Mouse (Mus musculus): ENCODE measurements at regions not wholly inside any gene's neighbourhood (a gene's known extent, or its start where the extent isn't known, plus 50 kb on each side); places are given as distances from the start of the nearest gene placed in this dataset.
A peak's percentile ranks its signal among the peaks of the same experiment; 100 is the strongest.
"Not testable (repeated sequence)": the region's sequence is repeated elsewhere in the genome, so short reads cannot be mapped to it uniquely, and the experiment has no call there.

GRCm38 (mm10) chr2:17946047-17946446 is 50.7 kb downstream of the H2al2a start:
- DNase-seq = no peak

- no peak for DNase-seq
These were observed 51.3 kb downstream of the H2al2a start for GRCm38 (mm10) chr2:17945369-17945915.

DNA sequence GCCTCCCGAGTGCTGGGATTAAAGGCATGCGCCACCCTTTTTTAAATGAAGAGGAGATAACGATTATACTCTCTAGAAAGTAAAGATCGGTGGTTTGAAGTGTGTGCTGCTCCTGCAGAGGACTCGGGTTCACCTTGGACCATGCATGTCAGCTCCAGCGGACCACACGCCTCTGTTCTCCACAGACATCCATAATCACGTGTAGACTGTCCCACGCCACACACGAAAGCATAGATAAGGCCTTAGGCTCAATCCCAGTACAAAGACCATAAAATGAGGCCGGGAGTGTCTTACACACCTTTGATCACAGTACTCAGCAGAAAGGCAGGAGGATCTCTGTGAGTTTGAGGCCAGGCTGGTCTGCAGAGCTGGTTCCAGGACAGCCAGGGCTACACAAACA is 53.3 kb downstream of the H2al2a start:
- DNase-seq = no peak

DNA sequence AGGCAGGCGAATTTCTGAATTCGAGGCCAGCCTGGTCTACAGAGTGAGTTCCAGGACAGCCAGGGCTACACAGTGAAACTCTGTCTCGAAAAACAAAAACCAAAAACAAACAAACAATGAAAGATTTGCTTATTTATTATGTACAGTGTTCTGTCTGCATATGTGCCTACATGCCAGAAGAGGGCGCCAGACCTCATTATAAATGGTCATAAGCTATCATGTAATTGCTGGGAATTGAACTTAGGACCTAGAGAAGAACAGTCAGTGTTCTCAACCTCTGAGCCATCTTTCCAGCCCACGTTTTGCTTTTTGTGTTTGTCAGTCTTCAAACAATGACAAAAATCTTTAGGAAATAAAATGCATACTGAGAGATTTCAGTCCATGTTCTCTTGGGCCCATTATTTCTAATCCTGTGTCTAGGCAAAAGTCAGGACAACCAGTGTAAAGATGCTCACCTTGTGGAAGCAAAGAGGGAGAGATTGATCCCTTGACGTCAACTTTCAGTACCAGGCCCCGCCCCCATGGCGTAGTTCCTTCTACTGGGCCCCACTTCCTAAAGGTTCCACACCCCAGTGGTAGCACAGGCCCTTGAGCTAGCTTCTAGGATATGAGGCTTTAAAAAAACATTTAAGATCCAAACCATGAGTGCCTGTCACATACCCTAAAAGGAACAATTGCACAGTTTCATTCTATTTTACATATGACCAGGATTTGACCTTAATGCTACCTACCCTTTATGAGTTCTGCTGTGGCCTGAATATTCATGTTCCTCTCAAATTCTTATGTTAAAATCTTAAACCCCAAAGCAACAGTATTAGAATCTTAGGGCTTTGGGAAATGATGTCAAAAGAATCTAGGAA is 54.0 kb downstream of the H2al2a start:
- DNase-seq = peak; percentile 20

- DNase-seq = no peak
These were observed 54.8 kb downstream of the H2al2a start for GRCm38 (mm10) chr2:17941921-17942320.

- DNase-seq = not testable (repeated sequence)
These were observed 56.6 kb downstream of the H2al2a start for GRCm38 (mm10) chr2:17939857-17940848.

DNA sequence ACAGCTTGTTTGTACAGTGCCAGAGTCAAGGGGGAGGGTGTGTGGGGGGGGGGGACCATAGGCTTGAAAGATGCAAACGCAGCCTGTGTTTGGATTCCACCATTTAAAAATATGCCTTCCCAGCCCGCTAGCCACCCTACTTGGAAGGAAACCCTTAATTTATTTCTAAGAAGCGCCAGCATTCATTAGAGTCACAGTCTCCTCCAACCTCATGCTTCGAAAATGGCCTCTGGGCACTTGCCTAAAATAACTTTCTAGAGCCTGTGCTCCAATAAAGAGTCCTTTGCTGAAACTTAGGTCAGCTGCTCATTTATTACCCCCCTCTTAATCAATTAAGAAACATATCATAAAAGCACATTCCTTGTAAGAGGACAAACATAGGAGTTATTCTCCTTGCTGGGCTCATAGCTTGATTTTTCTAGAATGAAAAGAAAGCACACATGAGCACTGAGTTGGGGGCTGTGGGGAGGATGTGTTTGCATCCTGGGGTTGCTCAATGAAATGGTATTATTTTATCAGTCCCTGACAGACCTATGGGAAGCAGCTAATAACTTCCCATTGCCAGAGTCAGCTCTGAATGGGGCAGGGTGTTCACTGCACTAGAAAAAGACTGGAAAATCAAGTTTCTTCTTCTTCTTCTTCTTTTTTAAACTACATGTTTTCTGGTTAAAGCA is 57.4 kb downstream of the H2al2a start:
- no peak for DNase-seq

DNA sequence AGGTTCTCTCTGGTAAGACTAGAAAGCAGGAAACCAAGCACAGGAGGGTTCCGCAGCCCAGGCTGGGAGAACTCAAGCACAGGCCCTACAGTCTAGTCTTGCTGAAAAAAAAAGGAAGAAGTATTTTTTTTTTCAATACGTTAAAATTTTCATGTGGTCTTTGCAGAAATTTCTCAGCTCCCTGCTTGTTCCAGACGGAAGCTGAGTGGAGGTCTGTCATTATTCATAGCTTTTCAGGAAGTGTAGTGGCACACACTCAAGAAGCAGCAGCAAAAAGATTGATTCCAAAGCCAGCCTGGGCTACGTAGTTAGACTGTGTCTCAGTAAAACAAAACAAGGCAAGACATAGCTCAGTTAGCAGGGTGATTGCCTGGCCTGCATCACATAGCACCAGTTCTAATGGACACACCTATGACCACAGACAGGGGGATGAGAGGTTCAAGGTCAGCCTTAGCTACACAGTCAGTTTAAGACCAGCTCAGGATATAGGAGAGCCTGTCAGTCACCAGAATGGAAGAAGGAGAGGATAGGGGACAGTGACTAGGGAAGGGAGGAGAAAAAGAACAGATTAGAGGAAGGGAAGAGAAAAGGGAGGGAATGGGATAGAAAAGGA is 60.1 kb downstream of the H2al2a start:
- DNase-seq = no peak

- no peak for DNase-seq
These were observed 60.8 kb downstream of the H2al2a start for GRCm38 (mm10) chr2:17935916-17936315.

DNA sequence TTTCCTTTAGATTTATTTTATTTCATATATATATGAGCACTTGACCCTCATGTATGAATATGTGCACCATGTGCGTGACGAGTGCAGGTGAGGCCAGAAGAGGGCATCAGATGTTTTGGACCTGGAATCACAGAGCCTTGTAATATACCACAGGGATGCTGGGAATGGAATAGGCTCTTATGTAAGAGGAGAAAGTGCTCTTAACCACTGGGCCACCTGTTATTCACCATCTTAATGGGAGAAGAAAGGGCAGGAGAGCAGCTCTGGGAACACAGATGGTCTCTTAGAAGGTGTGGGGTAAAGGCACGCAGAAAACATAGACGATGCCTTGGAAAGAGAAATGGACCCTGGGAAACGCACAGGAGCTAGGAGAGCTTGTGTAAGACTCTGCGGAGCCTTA is 61.3 kb downstream of the H2al2a start:
- DNase-seq = no peak

DNA sequence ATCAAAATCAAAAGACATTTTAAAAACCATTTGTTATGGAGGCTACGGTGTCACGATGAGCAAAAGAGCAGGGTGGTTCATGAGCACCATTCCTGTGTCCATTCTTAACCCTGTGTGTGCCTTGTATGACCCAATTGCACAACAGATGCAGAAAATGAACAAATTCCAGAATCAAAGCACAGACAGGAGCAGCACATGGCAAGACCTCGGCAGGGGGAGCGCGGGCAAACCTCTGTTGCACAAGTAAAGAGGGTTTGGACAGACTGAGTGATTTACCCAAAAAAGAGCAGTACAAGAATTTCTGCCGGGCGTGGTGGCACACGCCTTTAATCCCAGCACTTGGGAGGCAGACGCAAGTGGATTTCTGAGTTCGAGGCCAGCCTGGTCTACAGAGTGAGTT is 62.1 kb downstream of the H2al2a start:
- DNase-seq = no peak

- no peak for DNase-seq
These were observed 63.6 kb downstream of the H2al2a start for GRCm38 (mm10) chr2:17932932-17933790.

DNA sequence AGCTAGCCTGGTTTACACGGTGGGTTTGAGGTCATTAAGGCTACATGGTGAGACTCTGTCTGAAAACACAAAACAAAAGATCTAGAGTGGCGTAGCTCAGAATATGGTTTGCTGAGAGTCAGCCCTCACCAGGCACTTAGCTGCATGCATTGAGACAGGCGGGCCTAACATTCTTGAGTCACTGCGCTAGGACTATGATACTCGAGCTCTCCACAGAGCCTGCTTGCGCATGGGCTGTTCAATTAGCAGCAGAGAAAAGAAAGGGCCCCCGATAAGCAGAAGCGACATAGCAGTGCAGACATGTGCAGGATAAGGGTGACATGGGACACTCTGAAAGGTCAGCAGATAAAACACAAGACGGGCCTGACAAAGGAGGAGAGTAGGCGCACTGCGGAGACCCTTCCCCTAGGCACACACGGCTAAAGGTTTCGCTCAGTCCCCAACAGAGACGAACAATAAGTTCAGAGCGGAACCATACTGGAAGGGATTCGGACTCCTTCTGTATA is 64.3 kb downstream of the H2al2a start:
- no peak for DNase-seq

DNA sequence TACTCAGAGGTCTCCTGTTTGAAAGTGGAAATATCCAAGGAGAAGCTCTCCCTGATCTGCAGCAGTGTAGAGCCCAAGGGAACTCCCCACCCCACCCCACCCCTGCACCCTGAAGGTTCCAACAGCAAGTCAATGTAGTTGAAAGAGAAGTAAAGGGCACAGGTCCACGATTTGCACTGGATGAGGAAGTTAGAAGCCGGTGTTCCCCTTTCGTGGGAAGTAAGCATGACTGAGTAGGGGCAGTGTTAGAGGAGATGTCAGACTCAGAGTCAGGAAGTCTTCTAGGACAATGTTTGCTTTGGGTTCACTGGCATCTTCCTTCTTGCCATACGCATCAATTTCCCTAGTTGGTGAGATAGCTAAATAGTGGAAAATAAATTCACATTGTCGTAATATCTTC is 64.9 kb downstream of the H2al2a start:
- DNase-seq = no peak

DNA sequence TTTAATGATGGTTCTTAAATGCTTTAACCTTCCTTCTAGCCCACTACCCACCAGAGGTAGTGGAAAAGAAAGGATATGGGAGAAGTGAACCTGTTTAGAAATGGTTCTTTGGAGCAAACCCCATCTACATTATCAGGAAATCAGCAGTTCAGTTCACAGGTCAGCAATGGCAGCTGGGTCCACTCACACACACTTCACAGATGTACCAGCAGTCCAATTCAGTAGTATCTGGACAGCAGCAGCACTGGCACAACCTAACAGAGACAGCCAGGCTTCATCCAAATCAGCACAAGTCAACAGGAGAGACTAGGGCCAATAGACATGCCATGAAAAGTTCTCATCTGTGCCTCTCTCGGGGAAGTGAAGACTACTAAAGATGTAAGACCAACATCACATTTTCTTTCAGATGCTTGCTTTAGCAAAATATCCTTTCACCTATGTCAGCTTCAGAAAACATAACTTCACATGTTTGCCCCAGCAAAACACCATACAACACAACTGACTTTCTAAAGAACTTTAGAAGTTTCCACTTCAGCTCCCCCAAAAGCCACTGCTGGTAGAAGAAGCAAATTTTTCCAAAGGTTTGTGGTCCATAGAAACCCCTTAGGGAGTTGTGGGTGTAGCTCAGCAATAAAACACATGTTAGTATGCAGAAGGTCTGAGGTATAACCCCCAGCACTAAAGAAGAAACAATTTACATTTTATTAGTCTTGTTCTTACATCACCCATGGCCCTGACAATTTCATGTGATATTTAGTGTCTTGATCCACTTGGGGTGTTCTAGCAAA is 77.7 kb downstream of the H2al2a start:
- DNase-seq = no peak

GRCm38 (mm10) chr2:17917238-17917946 is 79.4 kb downstream of the H2al2a start:
- DNase-seq = no peak

DNA sequence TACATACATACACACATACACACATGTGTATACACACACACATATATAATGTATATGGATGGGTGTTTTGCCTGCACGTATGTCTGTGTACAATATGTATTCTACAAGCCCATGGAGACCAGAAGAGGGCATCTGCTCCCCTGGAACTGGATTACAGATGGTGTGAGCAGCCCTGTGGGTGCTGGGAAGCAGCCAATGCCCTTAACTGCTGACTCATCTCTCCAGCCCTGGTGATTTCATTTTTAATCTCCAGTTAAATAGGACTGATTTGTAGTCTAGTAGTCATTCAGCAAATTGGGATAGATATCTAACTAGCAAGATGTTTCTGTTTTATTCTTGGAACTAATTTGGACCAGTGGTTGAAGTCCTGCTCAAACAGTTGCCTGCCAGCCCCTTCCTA is 94.1 kb downstream of the H2al2a start:
- no peak for DNase-seq

- no peak for DNase-seq
These were observed 96.6 kb downstream of the H2al2a start for GRCm38 (mm10) chr2:17900202-17900601.

DNA sequence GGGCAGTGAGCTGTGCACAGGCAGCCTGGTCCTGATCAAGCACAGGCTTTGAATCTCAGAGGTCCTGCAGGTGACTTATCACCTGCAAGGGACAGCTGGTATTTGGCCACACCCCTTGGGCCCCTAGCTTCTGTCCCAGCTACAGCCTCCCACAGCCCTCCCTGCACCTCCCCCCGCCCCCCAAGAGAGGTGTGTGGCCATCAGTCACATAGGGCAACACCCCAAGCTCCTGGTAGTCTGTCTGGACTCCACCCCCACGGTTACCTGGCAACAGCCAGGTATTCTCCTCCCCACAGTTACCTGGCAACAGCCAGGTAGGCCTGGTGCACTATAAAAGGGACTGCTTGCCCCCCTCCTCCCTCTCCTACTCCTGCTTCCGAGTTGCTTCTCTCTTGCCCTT is 98.0 kb downstream of the H2al2a start:
- DNase-seq = no peak

All from adrenal gland, postnatal 14 days (tissue).